ENCODE assay signal across 20 mouse cellular contexts in the genomic region with DNA sequence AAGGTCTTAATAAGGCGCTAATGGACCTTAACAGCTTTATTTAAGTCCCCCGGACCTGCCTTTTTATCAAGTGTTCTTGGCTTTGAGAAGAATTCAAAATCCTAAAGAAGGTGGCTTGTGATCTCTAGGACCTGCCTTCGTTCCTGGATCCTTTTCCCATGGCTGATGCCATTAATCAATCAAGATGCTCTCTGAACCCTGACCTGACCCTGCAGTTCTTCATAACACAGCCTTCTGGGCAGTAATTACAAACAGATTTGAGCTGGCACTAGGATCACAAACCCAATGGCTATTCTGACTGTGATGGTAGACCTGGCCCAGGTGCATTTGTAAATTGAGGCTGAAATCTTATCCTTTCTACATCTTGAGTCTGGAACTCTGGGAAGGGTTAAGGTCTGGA.
A peak's percentile ranks its signal among the peaks of the same experiment; 100 is the strongest.
DNase-seq lines count a peak whose midpoint lies in the region; ATAC-seq lines count a peak whose summit lies in the region.
"Had no signal": no experiment of that assay in that cellular context is flagged by ENCODE, and none has a peak within 500 bp of the region (broad histone marks: within the 10 kb centered on the region; RNA-seq: fewer than 3 reads in every experiment).

No protein-coding gene starts in this region.

- WGBS in neural tube, embryonic 15.5 days = 84% methylated on average over 3 of the region's 3 CpGs
- 22% methylated on average over 3 of the region's 3 CpGs for WGBS in limb, embryonic 10.5 days
- 78% methylated on average over 3 of the region's 3 CpGs for WGBS in midbrain, embryonic 16.5 days

- no peak overlapping the region for H3K9ac ChIP-seq in neural tube, embryonic 15.5 days (replicated peaks)
- no peak overlapping the region for H3K9ac ChIP-seq in midbrain, embryonic 16.5 days (ENCODE audit: low read depth, low read length)
- H3K9ac ChIP-seq: embryonic facial prominence, embryonic 13.5 days; forebrain, embryonic 12.5 days; hindbrain, embryonic 14.5 days; intestine, embryonic 15.5 days had no signal

- no peak overlapping the region for H3K27ac ChIP-seq in neural tube, embryonic 15.5 days (replicated peaks)
- peak overlapping the region; percentile 64 for H3K27ac ChIP-seq in limb, embryonic 10.5 days
- no peak overlapping the region for H3K27ac ChIP-seq in midbrain, embryonic 16.5 days (ENCODE audit: low read length)
- H3K27ac ChIP-seq: embryonic facial prominence, embryonic 13.5 days; forebrain, embryonic 12.5 days; heart, embryonic 10.5 days; hindbrain, embryonic 14.5 days; intestine, embryonic 15.5 days had no signal

- H3K9me3 ChIP-seq in neural tube, embryonic 15.5 days (replicated peaks) = no peaks in the 10 kb centered on the region
- no peaks in the 10 kb centered on the region for H3K9me3 ChIP-seq in limb, embryonic 10.5 days (replicated peaks)
- no peaks in the 10 kb centered on the region for H3K9me3 ChIP-seq in midbrain, embryonic 16.5 days (replicated peaks; ENCODE audit: control insufficient read depth, low read length, poor library complexity, severe bottlenecking)
- H3K9me3 ChIP-seq: embryonic facial prominence, embryonic 13.5 days; forebrain, embryonic 12.5 days; heart, embryonic 10.5 days; intestine, embryonic 15.5 days had no signal

- H3K36me3 ChIP-seq in neural tube, embryonic 15.5 days = no peaks in the 10 kb centered on the region
- H3K36me3 ChIP-seq in limb, embryonic 10.5 days = no peaks in the 10 kb centered on the region
- no peaks in the 10 kb centered on the region for H3K36me3 ChIP-seq in midbrain, embryonic 16.5 days (ENCODE audit: control insufficient read depth, insufficient read depth, low read length)
- H3K36me3 ChIP-seq: embryonic facial prominence, embryonic 13.5 days; forebrain, embryonic 12.5 days; heart, embryonic 10.5 days; intestine, embryonic 15.5 days had no signal

- no peaks in the 10 kb centered on the region for H3K27me3 ChIP-seq in neural tube, embryonic 15.5 days (replicated peaks)
- no peaks in the 10 kb centered on the region for H3K27me3 ChIP-seq in limb, embryonic 10.5 days (ENCODE audit: low read depth, poor library complexity, severe bottlenecking)
- H3K27me3 ChIP-seq in midbrain, embryonic 16.5 days (ENCODE audit: control insufficient read depth, insufficient read depth, low read depth, low read length) = no peaks in the 10 kb centered on the region
- H3K27me3 ChIP-seq: embryonic facial prominence, embryonic 13.5 days; forebrain, embryonic 12.5 days; intestine, embryonic 15.5 days had no signal

- no peak overlapping the region for H3K4me2 ChIP-seq in neural tube, embryonic 15.5 days
- no peak overlapping the region for H3K4me2 ChIP-seq in midbrain, embryonic 16.5 days (ENCODE audit: low read length)
- H3K4me2 ChIP-seq: embryonic facial prominence, embryonic 13.5 days; forebrain, embryonic 12.5 days; hindbrain, embryonic 14.5 days; intestine, embryonic 15.5 days had no signal

- no peaks in the 10 kb centered on the region for H3K4me1 ChIP-seq in neural tube, embryonic 15.5 days
- peaks cover 29% of the 10 kb centered on the region for H3K4me1 ChIP-seq in limb, embryonic 10.5 days
- H3K4me1 ChIP-seq in midbrain, embryonic 16.5 days (ENCODE audit: control insufficient read depth, insufficient read depth, low read length) = no peaks in the 10 kb centered on the region
- H3K4me1 ChIP-seq: forebrain, embryonic 12.5 days; intestine, embryonic 15.5 days had no signal

- peak; percentile 56 for DNase-seq in neural tube, embryonic 10.5 days (ENCODE audit: extremely low spot score, low spot score)
- peak; percentile 60 for DNase-seq in embryo, embryonic 9.5 days (ENCODE audit: extremely low spot score)
- peak; percentile 47 for DNase-seq in limb, embryonic 10.5 days (ENCODE audit: low spot score)
- no peak for DNase-seq in spleen, postnatal 36 days (ENCODE audit: low spot score in 2 of 2)
- no peak for DNase-seq in lung, postnatal 14 days
- DNase-seq: adrenal gland, adult 8-10 months; adrenal gland, postnatal 36 days; cerebellum, adult 2 months; cerebellum, postnatal 10 days; gastrocnemius, postnatal 14 days; heart, postnatal 10 days; heart, postnatal 4 days had no signal

- H3K4me3 ChIP-seq in neural tube, embryonic 15.5 days (replicated peaks) = no peak overlapping the region
- H3K4me3 ChIP-seq in limb, embryonic 10.5 days = no peak overlapping the region
- H3K4me3 ChIP-seq in midbrain, embryonic 16.5 days (ENCODE audit: low read depth, low read length) = no peak overlapping the region
- H3K4me3 ChIP-seq: embryonic facial prominence, embryonic 13.5 days; forebrain, embryonic 12.5 days; heart, embryonic 10.5 days; intestine, embryonic 15.5 days had no signal

- no peak for ATAC-seq in neural tube, embryonic 15.5 days (ENCODE audit: low FRiP score)
- ATAC-seq in midbrain, embryonic 16.5 days = no peak
- ATAC-seq: forebrain, embryonic 16.5 days; intestine, embryonic 15.5 days had no signal

Comparison
In these comparisons a context has a peak if more than half of its experiments do, and no peak if none do; other contexts are left out.
1. DNase-seq: peak in neural tube, embryonic 10.5 days (single experiment), embryo, embryonic 9.5 days (single experiment) and limb, embryonic 10.5 days (single experiment); none in spleen, postnatal 36 days (0 of 2) and lung, postnatal 14 days (single experiment).